Mouse (Mus musculus) heart, adult 2 months (tissue): ENCODE measurements around the gene Slc39a11. TPM values are rescaled to one million over a fixed set of nuclear protein-coding genes. Genes with fewer than 3 reads are reported as not detected.
A peak's percentile ranks its signal among the peaks of the same experiment; 100 is the strongest.

ENCODE experiments used
- DNase-seq, 2 experiments: peaks; one replicate each; pipeline ENCODE4 v3.0.0; 2021
- H3K27ac ChIP-seq: fragments of 200-600 bp; 2 replicates; pipeline ENCODE4 v1.8.1; 2022
- H3K27me3 ChIP-seq: fragments of 200-500 bp; 2 replicates; pipeline ENCODE4 v1.6.1; 2012; ENCODE audit warnings: mild to moderate bottlenecking, low read length, inconsistent platforms, mixed read lengths; ENCODE audit not compliant: control insufficient read depth, insufficient read depth
- H3K36me3 ChIP-seq: fragments of 200-500 bp; 2 replicates; pipeline ENCODE4 v1.6.1; 2012; ENCODE audit warnings: low read length, inconsistent platforms; ENCODE audit not compliant: control insufficient read depth, insufficient read depth
- H3K4me1 ChIP-seq: fragments of 200-500 bp; 2 replicates; pipeline ENCODE4 v1.6.1; 2011; ENCODE audit warnings: low read length; ENCODE audit not compliant: control insufficient read depth, insufficient read depth
- H3K4me3 ChIP-seq: fragments of 200-600 bp; 2 replicates; pipeline ENCODE4 v1.8.1; 2022
- H3K79me2 ChIP-seq: fragments of 200-500 bp; replicated peaks from 2 replicates; pipeline ENCODE4 v1.6.1; 2012; ENCODE audit warnings: mild to moderate bottlenecking, inconsistent platforms, low read length, moderate library complexity, mixed read lengths; ENCODE audit not compliant: control insufficient read depth, insufficient read depth
- H3K9ac ChIP-seq: fragments of 200-500 bp; 2 replicates; pipeline ENCODE4 v1.6.1; 2012; ENCODE audit warnings: low read depth, mild to moderate bottlenecking, control low read depth, inconsistent platforms, low read length, mixed read lengths
- CTCF ChIP-seq: fragments of 200-600 bp; IDR thresholded peaks from 2 replicates; pipeline ENCODE4 v1.8.1; 2022; ENCODE audit warnings: antibody characterized with exemption, mild to moderate bottlenecking, moderate library complexity
- EP300 ChIP-seq: fragments of 200-500 bp; IDR thresholded peaks from 2 replicates; pipeline ENCODE4 v1.6.1; 2011; ENCODE audit warnings: low read depth, low read length, control low read depth; ENCODE audit not compliant: insufficient read depth
- POLR2A ChIP-seq: fragments of 200-500 bp; IDR thresholded peaks from 2 replicates; pipeline ENCODE4 v1.6.1; 2011; ENCODE audit warnings: mild to moderate bottlenecking, low read depth, low read length, control low read depth; ENCODE audit not compliant: insufficient read depth
- WGBS: fragments of 180-500 bp; shearing (Covaris S2); methylation state at CpG from one replicate; pipeline ENCODE4 v1.1.7; 2018; 5-methylcytosine and 5-hydroxymethylcytosine counted together
- intact Hi-C: fragments of 180-260 bp; cut with DNase I; formaldehyde crosslinking; loops from one replicate; pipeline ENCODE4 v1.15.1; 2025
- polyA plus RNA-seq: library from polyadenylated mRNA; depleted of rRNA; stranded (reverse); fragments of >200 nt; gene quantifications from 2 replicates; pipeline ENCODE4 v1.2.3, GENCODE M21; 2012
- total RNA-seq, 2 experiments: library from RNA; stranded (reverse); gene quantifications; 2 replicates each; pipeline ENCODE4 v1.2.3; 2021

Gene Slc39a11
- total and polyA plus RNA-seq, 3 experiments, result 2.6 to 5.6 (median 2.7) TPM

DNA sequence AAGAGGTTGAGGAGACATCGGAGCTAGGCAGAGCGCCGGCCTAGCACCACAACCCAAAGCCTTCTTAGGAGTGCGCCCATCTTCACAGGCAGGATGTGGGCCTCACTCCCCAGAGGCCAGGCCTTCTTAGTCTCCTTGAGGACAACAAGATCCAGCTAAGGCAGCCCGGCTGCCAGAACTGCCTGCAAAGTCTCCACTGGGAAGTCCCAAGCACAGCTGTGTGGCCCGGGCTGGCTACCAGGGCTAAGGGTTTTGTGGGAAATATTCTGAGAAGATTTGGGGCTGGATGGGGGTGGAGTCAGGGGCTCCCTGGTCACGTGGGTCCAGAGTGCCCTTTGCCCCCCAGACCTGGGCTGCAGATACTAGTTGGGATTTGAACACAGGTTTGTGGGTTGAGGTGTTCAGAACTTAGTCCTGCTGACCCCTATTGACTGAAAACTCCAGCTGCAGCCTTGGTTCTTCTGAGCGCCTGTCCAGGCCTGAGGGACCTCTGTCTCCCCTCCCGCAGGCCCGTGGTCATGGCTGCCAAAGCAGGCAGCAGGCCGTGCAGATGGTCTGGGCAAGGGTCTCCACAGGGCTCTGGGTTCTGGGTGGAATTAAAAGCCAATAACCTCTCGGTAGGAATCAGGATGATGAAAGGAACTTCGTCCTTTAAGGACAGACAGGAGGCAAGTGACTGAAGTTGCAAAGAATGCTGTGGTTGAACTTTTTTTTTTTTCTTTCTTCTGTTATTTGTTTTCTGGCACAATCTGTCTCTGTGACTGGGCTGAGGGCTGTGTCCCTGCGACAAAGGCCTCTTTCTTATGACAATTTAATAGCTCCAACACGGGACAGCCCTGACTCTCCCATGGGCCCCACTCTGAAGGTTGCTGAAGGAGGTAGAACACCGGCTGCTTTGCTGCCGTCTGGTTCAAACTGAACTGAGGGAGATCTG lies 357.8 kb downstream of the Slc39a11 start:
- Histone ChIP-seq H3K27me3 (no peaks in the 10 kb centered on the region), H3K79me2 (no peaks in the 10 kb centered on the region), H3K36me3 (no peaks in the 10 kb centered on the region), H3K4me1 (0 out of 2 replicates have a peak, but pooled peaks cover 1% of the 10 kb centered on the region), H3K4me3 (no peak overlapping the region), H3K9ac (no peak overlapping the region), H3K27ac (peak overlapping the region; percentile 43; the same call in 1 of the 2 replicates)
- TF ChIP-seq CTCF, result no peak
- TF ChIP-seq POLR2A, result no peak
- no peak for TF ChIP-seq EP300
- DNase-seq, result peak; percentile 38 to 58
- 65% methylated on average over 17 of the region's 17 CpGs for WGBS
- intact Hi-C loops, result loop anchor here (5.0 kb wide), 1 partner anchor 115 kb away; no protein-coding TSS in a partner anchor

DNA sequence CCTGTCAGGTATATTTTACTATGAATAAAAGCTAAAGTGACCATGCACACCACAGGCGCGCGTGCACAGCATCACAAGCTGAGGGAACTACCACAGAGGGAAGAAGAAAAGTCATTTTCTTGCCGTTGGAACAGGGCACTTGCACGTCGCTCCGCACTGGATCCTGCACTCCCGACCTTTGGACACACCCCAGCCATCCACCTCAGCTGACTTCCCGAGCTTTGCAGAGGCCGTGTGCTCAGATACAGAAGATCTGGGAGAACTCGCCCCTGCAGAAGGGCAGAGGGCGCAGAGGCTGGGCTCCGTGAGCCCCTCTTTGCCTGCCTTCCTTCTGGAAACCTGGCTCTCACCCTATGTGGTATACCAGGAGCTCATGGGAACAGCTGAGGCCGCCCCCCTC lies 359.0 kb downstream of the Slc39a11 start:
- intact Hi-C loops, result loop anchor here (5.0 kb wide), 1 partner anchor 114 kb away; no protein-coding TSS in a partner anchor
- TF ChIP-seq EP300, result no peak
- WGBS, result 90% methylated on average over 14 of the region's 14 CpGs
- Histone ChIP-seq H3K4me3 (no peak overlapping the region), H3K27me3 (no peaks in the 10 kb centered on the region), H3K79me2 (no peaks in the 10 kb centered on the region), H3K27ac (no peak overlapping the region), H3K9ac (no peak overlapping the region), H3K4me1 (0 out of 2 replicates have a peak, but pooled peaks cover 1% of the 10 kb centered on the region), H3K36me3 (no peaks in the 10 kb centered on the region)
- no peak for DNase-seq

DNA sequence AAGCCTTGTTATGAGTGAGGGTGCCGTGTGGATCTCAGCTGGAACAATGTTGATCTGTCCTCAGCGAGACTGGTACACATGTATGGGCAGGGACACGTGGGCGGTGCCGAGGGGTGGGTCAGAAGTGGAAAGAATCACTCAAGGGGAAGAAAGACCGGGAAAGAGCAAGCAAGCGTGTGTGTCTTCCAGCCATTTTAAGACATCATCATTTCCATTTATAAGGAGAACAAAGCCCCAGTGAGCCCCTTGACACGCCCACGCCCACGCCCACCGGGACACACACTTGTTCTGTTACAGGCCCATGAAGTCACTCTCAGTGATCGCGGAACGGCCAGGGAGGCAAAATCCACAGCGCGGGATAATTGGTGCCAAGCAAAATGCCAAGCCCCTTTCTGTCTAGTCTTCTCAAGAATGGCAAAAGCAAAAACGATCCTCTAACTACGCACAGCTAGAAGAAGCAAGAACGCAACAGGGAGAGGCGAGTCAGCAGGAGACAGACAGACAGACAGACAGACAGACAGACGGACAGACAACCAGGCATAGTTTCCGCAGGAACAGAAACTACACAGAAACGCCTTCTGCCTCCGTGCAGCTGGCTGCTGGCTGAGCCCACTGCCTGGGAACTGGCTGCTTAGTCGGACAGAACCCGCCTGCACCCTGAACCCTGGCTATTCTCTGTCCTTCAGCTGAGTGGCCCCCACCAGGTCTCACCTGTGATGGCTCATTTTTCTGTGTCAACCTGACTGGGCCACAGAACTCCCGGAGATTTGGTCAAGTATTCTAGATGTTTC lies 364.7 kb downstream of the Slc39a11 start:
- WGBS, result 77% methylated on average over 27 of the region's 27 CpGs
- H3K36me3 ChIP-seq, result no peaks in the 10 kb centered on the region
- intact Hi-C loops, result no loop called here
- H3K27ac ChIP-seq, result no peak overlapping the region
- no peak overlapping the region for H3K9ac ChIP-seq
- TF ChIP-seq POLR2A, result no peak
- TF ChIP-seq EP300, result no peak
- no peak for TF ChIP-seq CTCF
- no peak overlapping the region for H3K4me3 ChIP-seq
- DNase-seq, result no peak
- H3K4me1 ChIP-seq, result no peaks in the 10 kb centered on the region
- no peaks in the 10 kb centered on the region for H3K27me3 ChIP-seq
- H3K79me2 ChIP-seq, result no peaks in the 10 kb centered on the region

DNA sequence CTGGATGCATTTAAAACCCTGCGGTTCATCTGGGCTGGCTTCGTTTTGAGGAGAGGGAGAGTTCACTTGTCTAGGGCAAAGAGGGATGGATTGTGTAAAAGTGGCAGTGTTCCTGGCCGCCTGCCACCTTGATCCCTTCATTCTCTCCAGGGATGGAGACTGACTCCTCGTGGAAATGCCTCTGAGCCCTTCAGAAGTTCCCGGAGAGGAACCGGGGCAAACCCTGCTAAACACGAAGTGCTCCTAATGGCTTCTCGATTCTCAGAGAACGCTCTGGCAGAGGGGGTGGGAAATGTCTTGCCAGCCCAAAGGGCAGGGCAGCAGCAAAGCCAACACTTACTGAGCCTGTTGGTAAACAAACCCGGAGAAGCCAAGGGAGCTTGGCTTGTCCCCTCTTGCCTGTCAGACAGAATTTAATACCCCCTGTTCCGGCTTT lies 366.5 kb downstream of the Slc39a11 start:
- Histone ChIP-seq H3K27me3 (no peaks in the 10 kb centered on the region), H3K36me3 (no peaks in the 10 kb centered on the region), H3K9ac (no peak overlapping the region), H3K4me3 (no peak overlapping the region), H3K4me1 (no peaks in the 10 kb centered on the region), H3K27ac (no peak overlapping the region), H3K79me2 (no peaks in the 10 kb centered on the region)
- intact Hi-C loops, result no loop called here
- 35% methylated on average over 11 of the region's 11 CpGs for WGBS
- peak; percentile 20 to 44 for DNase-seq
- no peak for TF ChIP-seq CTCF
- TF ChIP-seq EP300, result no peak
- TF ChIP-seq POLR2A, result no peak

DNA sequence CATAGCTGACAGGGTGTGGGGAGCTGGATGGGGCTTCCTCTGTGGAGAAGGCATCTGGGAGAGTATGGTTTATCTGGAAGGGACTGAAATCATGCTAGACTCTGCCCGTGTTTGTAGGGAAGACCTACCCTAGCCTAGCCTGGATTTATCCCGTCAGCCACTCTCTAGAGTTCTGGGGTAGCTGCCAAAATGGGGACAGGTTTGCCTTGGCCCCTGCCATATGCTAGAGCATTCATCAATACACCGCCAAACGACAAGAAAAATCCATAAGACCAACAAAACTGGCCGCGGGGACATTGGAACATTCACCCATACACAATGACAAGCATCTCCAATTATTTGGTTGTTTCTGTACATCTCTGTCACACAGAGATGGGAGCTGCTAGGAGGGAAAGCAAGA lies 371.6 kb downstream of the Slc39a11 start:
- Histone ChIP-seq H3K27me3 (no peaks in the 10 kb centered on the region), H3K4me1 (no peaks in the 10 kb centered on the region), H3K79me2 (no peaks in the 10 kb centered on the region), H3K4me3 (no peak overlapping the region), H3K36me3 (no peaks in the 10 kb centered on the region), H3K9ac (no peak overlapping the region), H3K27ac (no peak overlapping the region)
- WGBS, result 87% methylated on average over 6 of the region's 6 CpGs
- DNase-seq, result no peak
- TF ChIP-seq POLR2A (no peak), EP300 (no peak), CTCF (no peak)
- intact Hi-C loops, result no loop called here
